Mouse (Mus musculus) MEL (cell line): ENCODE data around the gene Mzt1. TPM values are rescaled to one million over a fixed set of nuclear protein-coding genes. Genes with fewer than 3 reads are reported as not detected.
A peak's percentile ranks its signal among the peaks of the same experiment; 100 is the strongest.

Experiments used
- DNase-seq: peaks from one replicate; pipeline ENCODE4 v3.0.0; 2011; ENCODE audit warnings: low read depth, low spot score
- H3K27ac ChIP-seq: 2 replicates; pipeline ENCODE4 v1.5.1; 2012; ENCODE audit warnings: low read depth, mild to moderate bottlenecking, control low read depth, low read length, moderate library complexity; ENCODE audit not compliant: control insufficient read depth
- H3K27me3 ChIP-seq, 2 experiments: fragments of 150-350 bp in 1 of 2; sonication (generic) in 1 of 2; 2 replicates each; pipeline ENCODE4 v1.6.1; 2012; ENCODE audit warnings: low read length in 2 of 2, mild to moderate bottlenecking in 2 of 2, improper control_type of control experiment in 1 of 2, moderate library complexity in 1 of 2; ENCODE audit not compliant: insufficient read depth in 2 of 2, control insufficient read depth in 1 of 2
- H3K36me3 ChIP-seq, 2 experiments: 2 replicates each; pipeline ENCODE4 v1.6.1; 2012 to 2014; ENCODE audit warnings: low read length in 2 of 2, improper control_type of control experiment in 1 of 2, inconsistent platforms in 1 of 2, mild to moderate bottlenecking in 1 of 2; ENCODE audit not compliant: insufficient read depth in 2 of 2, control insufficient read depth in 1 of 2
- H3K4me1 ChIP-seq, 2 experiments: fragments of 150-350 bp in 1 of 2; sonication (generic) in 1 of 2; 2 replicates each; pipeline ENCODE4 v1.6.1; 2012; ENCODE audit warnings: low read length in 2 of 2, improper control_type of control experiment in 1 of 2, mild to moderate bottlenecking in 1 of 2; ENCODE audit not compliant: insufficient read depth in 2 of 2, control insufficient read depth in 1 of 2
- H3K4me3 ChIP-seq, 2 experiments: fragments of 150-350 bp in 1 of 2; sonication (generic) in 1 of 2; 2 replicates each; pipeline ENCODE4 v1.5.1; 2012; ENCODE audit warnings: low read depth in 2 of 2, low read length in 2 of 2, mild to moderate bottlenecking in 2 of 2, moderate library complexity in 2 of 2, control low read depth in 1 of 2, improper control_type of control experiment in 1 of 2; ENCODE audit not compliant: control insufficient read depth in 1 of 2, insufficient read depth in 1 of 2
- H3K79me2 ChIP-seq: 2 replicates; pipeline ENCODE4 v1.6.1; 2012; ENCODE audit warnings: mild to moderate bottlenecking, low read length, moderate library complexity; ENCODE audit not compliant: control insufficient read depth, poor library complexity, insufficient read depth
- H3K9ac ChIP-seq: 2 replicates; pipeline ENCODE4 v1.6.1; 2012; ENCODE audit warnings: low read depth, mild to moderate bottlenecking, control low read depth, low read length, moderate library complexity; ENCODE audit not compliant: control insufficient read depth, poor library complexity, severe bottlenecking
- H3K9me3 ChIP-seq: fragments of 150-350 bp; sonication (generic); replicated peaks from 2 replicates; pipeline ENCODE4 v1.6.1; 2012; ENCODE audit warnings: mild to moderate bottlenecking, low read length, improper control_type of control experiment, moderate library complexity; ENCODE audit not compliant: insufficient read depth
- BHLHE40 ChIP-seq: IDR thresholded peaks from 2 replicates; pipeline ENCODE4 v1.6.1; 2012; ENCODE audit warnings: low read depth, mild to moderate bottlenecking, inconsistent platforms, low read length, improper control_type of control experiment, borderline replicate concordance
- CHD1 ChIP-seq: IDR thresholded peaks from 2 replicates; pipeline ENCODE4 v1.6.1; 2012; ENCODE audit warnings: low read depth, mild to moderate bottlenecking, inconsistent platforms, low read length, improper control_type of control experiment
- CTCF ChIP-seq, 3 experiments: IDR thresholded peaks in 2 of 3; conservative IDR thresholded peaks in 1 of 3; 2 replicates each; pipeline ENCODE4 v1.5.1; 2011 to 2012; ENCODE audit warnings: low read length in 3 of 3, low read depth in 2 of 3, mild to moderate bottlenecking in 2 of 3, improper control_type of control experiment in 1 of 3, inconsistent platforms in 1 of 3, mixed read lengths in 1 of 3, moderate library complexity in 1 of 3; ENCODE audit not compliant: control insufficient read depth in 1 of 3, insufficient read depth in 1 of 3, poor library complexity in 1 of 3, severe bottlenecking in 1 of 3
- ELF1 ChIP-seq: IDR thresholded peaks from 2 replicates; pipeline ENCODE4 v1.6.1; 2014; ENCODE audit warnings: low read depth, mild to moderate bottlenecking, inconsistent platforms, low read length, improper control_type of control experiment, moderate library complexity
- GATA1 ChIP-seq: IDR thresholded peaks from 2 replicates; pipeline ENCODE4 v1.6.1; 2011; ENCODE audit warnings: low read depth, low read length, improper control_type of control experiment
- HCFC1 ChIP-seq: IDR thresholded peaks from 2 replicates; pipeline ENCODE4 v1.6.1; 2012; ENCODE audit warnings: low read depth, mild to moderate bottlenecking, inconsistent platforms, low read length, improper control_type of control experiment, moderate library complexity
- MAZ ChIP-seq: IDR thresholded peaks from 2 replicates; pipeline ENCODE4 v1.6.1; 2012; ENCODE audit warnings: low read depth, mild to moderate bottlenecking, inconsistent platforms, low read length, improper control_type of control experiment
- NELFE ChIP-seq: IDR thresholded peaks from 2 replicates; pipeline ENCODE4 v1.6.1; 2011; ENCODE audit warnings: low read depth, low read length, improper control_type of control experiment
- NRF1 ChIP-seq: IDR thresholded peaks from 2 replicates; pipeline ENCODE4 v1.6.1; 2014; ENCODE audit warnings: low read depth, mild to moderate bottlenecking, inconsistent platforms, low read length, improper control_type of control experiment, moderate library complexity; ENCODE audit not compliant: poor library complexity, insufficient read depth, severe bottlenecking
- POLR2AphosphoS5 ChIP-seq: IDR thresholded peaks from 2 replicates; pipeline ENCODE4 v1.6.1; 2012; ENCODE audit warnings: low read depth, borderline replicate concordance, mild to moderate bottlenecking, inconsistent platforms, low read length, moderate library complexity, mixed read lengths
- RAD21 ChIP-seq: IDR thresholded peaks from 2 replicates; pipeline ENCODE4 v1.6.1; 2011; ENCODE audit warnings: mild to moderate bottlenecking, low read depth, low read length, improper control_type of control experiment
- RCOR1 ChIP-seq: IDR thresholded peaks from 2 replicates; pipeline ENCODE4 v1.6.1; 2012; ENCODE audit warnings: low read depth, mild to moderate bottlenecking, inconsistent platforms, low read length, improper control_type of control experiment
- SIN3A ChIP-seq: IDR thresholded peaks from 2 replicates; pipeline ENCODE4 v1.6.1; 2012; ENCODE audit warnings: low read length, improper control_type of control experiment, inconsistent platforms
- SMC3 ChIP-seq: IDR thresholded peaks from 2 replicates; pipeline ENCODE4 v1.6.1; 2011; ENCODE audit warnings: low read depth, low read length, improper control_type of control experiment
- TAL1 ChIP-seq: IDR thresholded peaks from 2 replicates; pipeline ENCODE4 v1.6.1; 2012; ENCODE audit warnings: mild to moderate bottlenecking, inconsistent platforms, low read length, moderate library complexity, mixed read lengths
- ZC3H11A ChIP-seq: IDR thresholded peaks from 2 replicates; pipeline ENCODE4 v1.6.1; 2012; ENCODE audit warnings: low read depth, mild to moderate bottlenecking, inconsistent platforms, low read length, improper control_type of control experiment
- polyA plus RNA-seq, 2 experiments: library from polyadenylated mRNA; stranded (reverse) in 1 of 2; unstranded in 1 of 2; fragments of >175 nt in 1 of 2; fragments of >200 nt in 1 of 2; gene quantifications; 2 replicates each; pipeline versions ENCODE4 v1.2.1 to v1.2.4; 2012; ENCODE audit warnings: low replicate concordance in 2 of 2, low read depth in 1 of 2; ENCODE audit not compliant: insufficient read length in 2 of 2, insufficient read depth in 1 of 2, missing spikeins in 1 of 2
- total RNA-seq: library from RNA; depleted of rRNA; stranded (reverse); fragments of 300-350 nt; gene quantifications from 2 replicates; pipeline ENCODE4 v1.2.3, GENCODE M21; 2012

Mzt1 gene
- total and polyA plus RNA-seq, 3 experiments, result 17.5 to 42.3 TPM; not detected in 1

GRCm38 (mm10) chr14:99022346-99023086, 23.4 kb downstream of the Mzt1 start:
- Histone ChIP-seq H3K9ac (no peak overlapping the region), H3K27ac (no peak overlapping the region), H3K36me3 (no peaks in the 10 kb centered on the region), H3K79me2 (no peaks in the 10 kb centered on the region), H3K27me3 (no peaks in the 10 kb centered on the region), H3K4me3 (no peak overlapping the region), H3K4me1 (no peaks in the 10 kb centered on the region), H3K9me3 (no peaks in the 10 kb centered on the region)
- TF ChIP-seq RAD21 (peak; percentile 77), TAL1 (no peak), CTCF (IDR thresholded peaks at IDR 0.05 in 2 of 3, conservative IDR thresholded peaks at IDR 0.05 in 1 of 3; ENCODE audit: control insufficient read depth in 1 of 3, insufficient read depth in 1 of 3, low read depth in 2 of 3, low read length in 3 of 3, poor library complexity in 1 of 3, severe bottlenecking in 1 of 3) (peak in 1 of 3 experiments; percentile 47; a peak in 2 of 6 replicates), HCFC1 (no peak), SMC3 (peak; percentile 54), ZC3H11A (peak; percentile 62)
- DNase-seq, result peak; percentile 23

GRCm38 (mm10) chr14:99019136-99019808, 26.7 kb downstream of the Mzt1 start:
- TF ChIP-seq CHD1 (no peak), GATA1 (no peak), TAL1 (no peak), POLR2AphosphoS5 (no peak), NELFE (no peak), MAZ (no peak), RCOR1 (no peak), NRF1 (no peak), BHLHE40 (no peak), SIN3A (no peak), ELF1 (no peak)
- Histone ChIP-seq H3K4me1 (no peaks in the 10 kb centered on the region), H3K27ac (no peak overlapping the region), H3K9me3 (no peaks in the 10 kb centered on the region), H3K79me2 (no peaks in the 10 kb centered on the region), H3K27me3 (no peaks in the 10 kb centered on the region), H3K4me3 (no peak overlapping the region), H3K9ac (no peak overlapping the region), H3K36me3 (no peaks in the 10 kb centered on the region)
- no peak for DNase-seq
